Mouse (Mus musculus): Measurements from ENCODE around the gene Col25a1. TPM values are rescaled to one million over a fixed set of nuclear protein-coding genes. Genes with fewer than 3 reads are reported as not detected.

Col25a1 gene
- total RNA-seq, 4 experiments from 2014 or later, result 37.6 to 43.3 (median 39.9) TPM

GRCm38 (mm10) chr3:130443842-130444627 is 312.7 kb downstream of the Col25a1 start:
- no peak for DNase-seq (ENCODE audit: low spot score in 2 of 2)

- no peak for DNase-seq (ENCODE audit: low spot score in 2 of 2)
Measured at GRCm38 (mm10) chr3:130449864-130450263, 318.6 kb downstream of the Col25a1 start.

- no peak for DNase-seq (ENCODE audit: low spot score in 2 of 2)
Measured at GRCm38 (mm10) chr3:130465371-130465770, 334.1 kb downstream of the Col25a1 start.

GRCm38 (mm10) chr3:130473211-130473768 is 342.0 kb downstream of the Col25a1 start:
- no peak for DNase-seq (ENCODE audit: low spot score in 2 of 2)

GRCm38 (mm10) chr3:130473970-130474369 is 342.7 kb downstream of the Col25a1 start:
- no peak for DNase-seq (ENCODE audit: low spot score in 2 of 2)

- DNase-seq (ENCODE audit: low spot score in 2 of 2), result no peak
Measured at GRCm38 (mm10) chr3:130482513-130482912, 351.2 kb downstream of the Col25a1 start.

- DNase-seq (ENCODE audit: low spot score in 2 of 2), result no peak
Measured at GRCm38 (mm10) chr3:130488839-130489238, 357.5 kb downstream of the Col25a1 start.

GRCm38 (mm10) chr3:130494192-130494591 is 362.9 kb downstream of the Col25a1 start:
- DNase-seq (ENCODE audit: low spot score in 2 of 2), result no peak

- no peak for DNase-seq (ENCODE audit: low spot score in 2 of 2)
Measured at GRCm38 (mm10) chr3:130494665-130495396, 363.5 kb downstream of the Col25a1 start.

GRCm38 (mm10) chr3:130497036-130497435 is 365.7 kb downstream of the Col25a1 start:
- no peak for DNase-seq (ENCODE audit: low spot score in 2 of 2)

GRCm38 (mm10) chr3:130501713-130502112 is 370.4 kb downstream of the Col25a1 start:
- no peak for DNase-seq (ENCODE audit: low spot score in 2 of 2)

GRCm38 (mm10) chr3:130508330-130508729 is 377.0 kb downstream of the Col25a1 start:
- peak in 1 of 2 experiments; percentile 55 for DNase-seq (ENCODE audit: low spot score in 2 of 2)

- DNase-seq (ENCODE audit: low spot score in 2 of 2), result no peak
Measured at GRCm38 (mm10) chr3:130518457-130518879, 387.2 kb downstream of the Col25a1 start.

GRCm38 (mm10) chr3:130521834-130522476 is 390.7 kb downstream of the Col25a1 start:
- no peak for DNase-seq (ENCODE audit: low spot score in 2 of 2)

- no peak for DNase-seq (ENCODE audit: low spot score in 2 of 2)
Measured at GRCm38 (mm10) chr3:130523019-130523418, 391.7 kb downstream of the Col25a1 start.

GRCm38 (mm10) chr3:130524367-130525137 is 393.3 kb downstream of the Col25a1 start:
- no peak for DNase-seq (ENCODE audit: low spot score in 2 of 2)

GRCm38 (mm10) chr3:130535021-130535420 is 403.7 kb downstream of the Col25a1 start:
- DNase-seq (ENCODE audit: low spot score in 2 of 2), result no peak

- no peak for DNase-seq (ENCODE audit: low spot score in 2 of 2)
Measured at GRCm38 (mm10) chr3:130541541-130541940, 410.2 kb downstream of the Col25a1 start.

GRCm38 (mm10) chr3:130545995-130546394 is 414.7 kb downstream of the Col25a1 start:
- DNase-seq (ENCODE audit: low spot score in 2 of 2), result no peak

GRCm38 (mm10) chr3:130549066-130549465 is 417.8 kb downstream of the Col25a1 start:
- DNase-seq (ENCODE audit: low spot score in 2 of 2), result no peak

- no peak for DNase-seq (ENCODE audit: low spot score in 2 of 2)
Measured at GRCm38 (mm10) chr3:130556263-130556662, 425.0 kb downstream of the Col25a1 start.
